Mouse (Mus musculus): ENCODE data around the gene Gm17482. TPM values are rescaled to one million over a fixed set of nuclear protein-coding genes. Genes with fewer than 3 reads are reported as not detected.

The Gm17482 gene
- polyA plus RNA-seq, 1 experiment from 2014 or later: not detected

DNA sequence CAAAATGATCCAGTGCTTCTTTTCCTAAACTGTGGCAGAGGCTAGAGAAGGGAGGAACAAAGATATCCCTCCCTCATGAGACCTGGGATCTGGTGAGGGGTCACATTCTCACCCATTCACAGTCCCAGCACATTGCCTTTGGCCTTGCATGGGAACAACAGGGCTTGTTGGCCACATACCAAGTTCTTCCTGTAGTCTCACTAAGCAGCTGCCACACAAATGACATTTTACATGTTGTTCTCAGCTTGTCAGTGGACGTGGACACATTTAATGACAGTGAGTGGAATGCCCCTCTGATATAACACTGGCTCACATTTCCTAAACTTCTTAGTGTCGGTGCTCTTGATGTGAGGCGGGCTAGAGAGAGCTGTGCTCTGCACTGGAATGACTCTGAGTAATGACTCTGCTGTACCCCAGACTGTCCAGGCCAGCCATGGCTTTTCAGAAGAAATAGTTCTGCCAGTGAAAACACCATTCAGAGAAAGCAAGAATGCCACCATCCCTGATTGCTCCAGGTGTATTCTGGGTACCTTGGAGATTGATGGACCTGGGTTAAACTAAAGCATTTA is 14.1 kb downstream of the Gm17482 start:
- H3K27me3 ChIP-seq (ENCODE audit: insufficient read depth, low read length): no peaks in the 10 kb centered on the region
- TF ChIP-seq CTCF (IDR thresholded peaks at IDR 0.05; ENCODE audit: low read depth): no peak
- no peak for TF ChIP-seq EP300 (IDR thresholded peaks at IDR 0.05; ENCODE audit: low read depth)
- H3K4me3 ChIP-seq (ENCODE audit: low read depth, low read length): no peak overlapping the region
- DNase-seq: no peak
- no peak for ATAC-seq
- no peaks in the 10 kb centered on the region for H3K4me1 ChIP-seq (ENCODE audit: insufficient read depth)
- no peak overlapping the region for H3K4me2 ChIP-seq (ENCODE audit: low read depth, low read length)
- H3K27ac ChIP-seq (ENCODE audit: low read depth): no peak overlapping the region
- H3K9me3 ChIP-seq (ENCODE audit: low read length): no peaks in the 10 kb centered on the region
- no peak overlapping the region for H3K9ac ChIP-seq (replicated peaks)
- no peaks in the 10 kb centered on the region for H3K36me3 ChIP-seq (replicated peaks; ENCODE audit: insufficient read depth, low read length)
- 74% methylated on average over 3 of the region's 3 CpGs for WGBS (ENCODE audit: insufficient replicate concordance)

GRCm38 (mm10) chr6:115241939-115242338 is 14.8 kb downstream of the Gm17482 start:
- Histone ChIP-seq H3K9ac (replicated peaks) (no peak overlapping the region), H3K36me3 (replicated peaks; ENCODE audit: insufficient read depth, low read length) (no peaks in the 10 kb centered on the region), H3K4me2 (ENCODE audit: low read depth, low read length) (no peak overlapping the region), H3K27ac (ENCODE audit: low read depth) (no peak overlapping the region), H3K4me1 (ENCODE audit: insufficient read depth) (no peaks in the 10 kb centered on the region), H3K4me3 (ENCODE audit: low read depth, low read length) (no peak overlapping the region), H3K9me3 (ENCODE audit: low read length) (no peaks in the 10 kb centered on the region), H3K27me3 (ENCODE audit: insufficient read depth, low read length) (no peaks in the 10 kb centered on the region)
- TF ChIP-seq EP300 (IDR thresholded peaks at IDR 0.05; ENCODE audit: low read depth) (no peak), CTCF (IDR thresholded peaks at IDR 0.05; ENCODE audit: low read depth) (no peak)
- ATAC-seq (no peak), DNase-seq (no peak)
- WGBS (ENCODE audit: insufficient replicate concordance): 80% methylated on average over 3 of the region's 3 CpGs

- Histone ChIP-seq H3K27me3 (ENCODE audit: insufficient read depth, low read length) (0 out of 2 replicates have a peak, but pooled peaks cover 4% of the 10 kb centered on the region), H3K4me2 (ENCODE audit: low read depth, low read length) (no peak overlapping the region), H3K9me3 (ENCODE audit: low read length) (no peaks in the 10 kb centered on the region), H3K4me1 (ENCODE audit: insufficient read depth) (no peaks in the 10 kb centered on the region), H3K9ac (replicated peaks) (no peak overlapping the region), H3K27ac (ENCODE audit: low read depth) (no peak overlapping the region), H3K36me3 (replicated peaks; ENCODE audit: insufficient read depth, low read length) (no peaks in the 10 kb centered on the region), H3K4me3 (ENCODE audit: low read depth, low read length) (no peak overlapping the region)
- ATAC-seq: no peak
- no peak for DNase-seq
- TF ChIP-seq EP300 (IDR thresholded peaks at IDR 0.05; ENCODE audit: low read depth): no peak
- TF ChIP-seq CTCF (IDR thresholded peaks at IDR 0.05; ENCODE audit: low read depth): 0 out of 2 replicates have a peak, but pooled peaks have one; percentile 7
- WGBS (ENCODE audit: insufficient replicate concordance): 59% methylated on average over 2 of the region's 2 CpGs
Measured at GRCm38 (mm10) chr6:115244222-115244621, 17.1 kb downstream of the Gm17482 start.

- Histone ChIP-seq H3K4me2 (ENCODE audit: low read depth, low read length) (no peak overlapping the region), H3K36me3 (replicated peaks; ENCODE audit: insufficient read depth, low read length) (no peaks in the 10 kb centered on the region), H3K4me1 (ENCODE audit: insufficient read depth) (no peaks in the 10 kb centered on the region), H3K9me3 (ENCODE audit: low read length) (no peaks in the 10 kb centered on the region), H3K9ac (replicated peaks) (no peak overlapping the region), H3K27me3 (ENCODE audit: insufficient read depth, low read length) (0 out of 2 replicates have a peak, but pooled peaks cover 4% of the 10 kb centered on the region), H3K27ac (ENCODE audit: low read depth) (no peak overlapping the region), H3K4me3 (ENCODE audit: low read depth, low read length) (no peak overlapping the region)
- 67% methylated on average over 3 of the region's 3 CpGs for WGBS (ENCODE audit: insufficient replicate concordance)
- ATAC-seq: no peak
- TF ChIP-seq CTCF (IDR thresholded peaks at IDR 0.05; ENCODE audit: low read depth): no peak
- TF ChIP-seq EP300 (IDR thresholded peaks at IDR 0.05; ENCODE audit: low read depth): no peak
- DNase-seq: no peak
Measured at GRCm38 (mm10) chr6:115245500-115246058, 18.4 kb downstream of the Gm17482 start.

- 0 out of 2 replicates have a peak, but pooled peaks cover 4% of the 10 kb centered on the region for H3K27me3 ChIP-seq (ENCODE audit: insufficient read depth, low read length)
- ATAC-seq (peak; percentile 12; the same call in 1 of the 2 replicates), DNase-seq (peak; percentile 30)
- WGBS (ENCODE audit: insufficient replicate concordance): 16% methylated on average over 13 of the region's 13 CpGs
- H3K27ac ChIP-seq (ENCODE audit: low read depth): no peak overlapping the region
- TF ChIP-seq CTCF (IDR thresholded peaks at IDR 0.05; ENCODE audit: low read depth) (no peak), EP300 (IDR thresholded peaks at IDR 0.05; ENCODE audit: low read depth) (no peak)
- peak overlapping the region; percentile 50 for H3K4me2 ChIP-seq (ENCODE audit: low read depth, low read length)
- H3K9ac ChIP-seq (replicated peaks): no peak overlapping the region
- no peaks in the 10 kb centered on the region for H3K9me3 ChIP-seq (ENCODE audit: low read length)
- H3K4me1 ChIP-seq (ENCODE audit: insufficient read depth): peaks cover 6% of the 10 kb centered on the region
- no peaks in the 10 kb centered on the region for H3K36me3 ChIP-seq (replicated peaks; ENCODE audit: insufficient read depth, low read length)
- H3K4me3 ChIP-seq (ENCODE audit: low read depth, low read length): no peak overlapping the region
Measured at GRCm38 (mm10) chr6:115251531-115251985, 24.4 kb downstream of the Gm17482 start.

DNA sequence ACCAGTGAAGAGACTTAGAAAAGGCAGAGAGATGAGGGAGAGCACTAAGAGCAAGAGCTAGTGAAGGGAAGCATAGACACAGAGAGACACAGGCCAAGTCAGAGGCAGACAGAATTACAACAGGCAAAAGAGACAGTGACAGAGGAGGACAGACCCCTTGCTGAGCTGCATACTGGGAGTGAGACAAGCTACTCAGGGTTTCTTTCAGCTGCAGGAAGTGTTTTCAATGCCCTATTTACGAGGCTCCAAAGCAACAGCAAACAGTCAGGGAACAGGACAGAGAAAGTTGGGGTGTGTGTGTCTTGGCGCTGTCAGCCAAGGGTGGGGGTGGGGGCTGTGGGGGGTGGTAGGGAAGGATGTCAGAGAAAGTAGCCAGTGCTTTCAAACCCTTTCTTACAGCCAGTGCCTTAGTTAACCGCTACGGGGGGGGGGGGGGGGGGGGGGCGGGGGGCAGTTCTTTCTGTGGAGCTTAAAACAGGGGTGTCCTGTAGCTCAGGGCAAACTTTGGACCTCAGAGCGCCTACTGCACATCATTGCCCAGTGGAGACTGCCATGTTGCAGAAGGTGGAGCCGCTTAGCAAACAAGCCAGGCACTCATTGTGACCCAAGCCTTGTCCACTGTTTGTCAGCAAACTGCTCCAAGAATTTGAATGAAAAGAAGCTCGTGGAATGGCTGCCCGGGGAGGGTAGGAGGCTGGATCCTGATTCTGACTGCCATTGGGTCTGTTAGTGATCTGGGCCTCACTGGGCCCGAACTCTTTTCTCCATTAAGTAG is 25.1 kb downstream of the Gm17482 start, which contains the start of gene Timp4:
Gene Timp4 (minus strand): TSS at position 107 of the 775 bp plus-strand sequence.
- WGBS (ENCODE audit: insufficient replicate concordance): 51% methylated on average over 7 of the region's 10 CpGs
- 0 out of 2 replicates have a peak, but pooled peaks cover 4% of the 10 kb centered on the region for H3K27me3 ChIP-seq (ENCODE audit: insufficient read depth, low read length)
- H3K4me2 ChIP-seq (ENCODE audit: low read depth, low read length): peak within 1 kb of the TSS; percentile 50
- no peak within 1 kb of the TSS for H3K9ac ChIP-seq (replicated peaks)
- peaks cover 6% of the 10 kb centered on the region for H3K4me1 ChIP-seq (ENCODE audit: insufficient read depth)
- no peaks in the 10 kb centered on the region for H3K36me3 ChIP-seq (replicated peaks; ENCODE audit: insufficient read depth, low read length)
- H3K27ac ChIP-seq (ENCODE audit: low read depth): no peak within 1 kb of the TSS
- no peak for TF ChIP-seq EP300 (IDR thresholded peaks at IDR 0.05; ENCODE audit: low read depth)
- TF ChIP-seq CTCF (IDR thresholded peaks at IDR 0.05; ENCODE audit: low read depth): no peak
- no peak for ATAC-seq
- no peaks in the 10 kb centered on the region for H3K9me3 ChIP-seq (ENCODE audit: low read length)
- no peak for DNase-seq
- H3K4me3 ChIP-seq (ENCODE audit: low read depth, low read length): no peak within 1 kb of the TSS

Data from liver, postnatal 0 days (tissue).